Mouse (Mus musculus) spleen, adult 12 weeks (tissue): ENCODE measurements around the gene Cry1.

Experiments
- DNase-seq: peaks from one replicate; pipeline ENCODE4 v3.0.0; 2022; ENCODE audit warnings: low spot score

Cry1 gene

DNA sequence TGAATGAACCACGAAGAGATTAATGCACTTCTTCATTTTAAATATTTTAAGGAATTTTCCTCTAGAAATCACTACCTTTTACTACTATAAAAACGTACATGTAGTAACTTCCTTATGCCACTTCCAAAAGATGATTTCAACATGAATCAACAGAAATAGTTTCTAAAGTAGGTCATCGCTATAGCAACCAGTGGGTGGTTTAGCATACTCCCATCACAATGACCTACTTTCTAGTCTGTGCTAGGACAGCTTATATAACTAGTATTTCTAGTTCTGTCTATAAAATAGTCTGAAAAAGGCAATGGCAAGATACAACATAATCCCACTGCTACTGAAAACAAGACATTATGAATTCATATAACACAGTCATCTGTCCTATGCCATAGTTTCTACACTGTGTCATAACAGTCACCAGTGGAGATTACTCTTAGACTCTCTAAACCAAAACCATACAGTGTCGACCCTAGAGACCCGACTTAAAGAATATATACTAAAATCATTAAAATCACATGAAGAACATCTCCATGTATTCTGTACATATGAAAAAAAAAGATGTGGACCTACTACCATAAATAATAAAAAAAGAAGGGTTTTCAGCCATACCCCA, 23.0 kb downstream of the Cry1 start:
- DNase-seq, result no peak

GRCm38 (mm10) chr10:85159989-85160619, 24.8 kb downstream of the Cry1 start:
- DNase-seq, result no peak

DNA sequence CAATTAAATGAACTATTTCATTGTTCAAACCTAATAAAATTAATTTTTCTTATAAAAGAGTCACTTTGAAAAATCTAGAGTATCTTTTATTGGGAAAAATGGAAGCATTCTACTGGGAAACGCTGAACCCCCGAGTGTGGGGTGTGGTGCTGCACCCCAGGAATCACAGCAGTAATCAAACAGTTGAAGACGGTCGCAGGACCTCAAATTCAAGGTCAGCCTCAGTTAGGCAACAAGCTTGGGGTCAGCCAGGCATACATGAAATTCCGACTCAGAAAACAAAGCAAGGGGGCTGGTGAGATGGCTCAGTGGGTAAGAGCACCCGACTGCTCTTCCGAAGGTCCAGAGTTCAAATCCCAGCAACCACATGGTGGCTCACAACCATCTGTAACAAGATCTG, 27.4 kb downstream of the Cry1 start:
- DNase-seq, result no peak

GRCm38 (mm10) chr10:85154195-85154594, 30.7 kb downstream of the Cry1 start:
- no peak for DNase-seq

- DNase-seq, result no peak
Measured at GRCm38 (mm10) chr10:85149226-85149625, 35.6 kb downstream of the Cry1 start.

DNA sequence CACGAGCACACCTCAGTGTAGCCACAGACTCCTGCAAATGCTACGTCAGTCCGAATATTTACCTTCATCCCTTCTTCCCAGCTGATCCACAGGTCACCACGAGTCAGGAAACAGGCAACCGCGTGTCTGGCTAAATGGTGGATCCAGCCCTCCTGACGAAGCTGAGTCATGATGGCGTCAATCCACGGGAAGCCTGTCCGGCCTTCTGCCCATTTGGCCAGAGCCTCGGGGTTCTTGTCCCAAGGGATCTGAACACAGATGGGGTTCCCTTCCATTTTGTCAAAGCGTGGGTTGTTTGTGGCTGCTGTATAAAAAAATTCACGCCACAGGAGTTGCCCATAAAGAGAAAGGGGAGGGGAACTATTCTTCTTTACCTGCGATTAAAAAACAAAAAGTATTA, 38.6 kb downstream of the Cry1 start:
- DNase-seq, result no peak

GRCm38 (mm10) chr10:85141465-85141864, 43.4 kb downstream of the Cry1 start:
- no peak for DNase-seq

DNA sequence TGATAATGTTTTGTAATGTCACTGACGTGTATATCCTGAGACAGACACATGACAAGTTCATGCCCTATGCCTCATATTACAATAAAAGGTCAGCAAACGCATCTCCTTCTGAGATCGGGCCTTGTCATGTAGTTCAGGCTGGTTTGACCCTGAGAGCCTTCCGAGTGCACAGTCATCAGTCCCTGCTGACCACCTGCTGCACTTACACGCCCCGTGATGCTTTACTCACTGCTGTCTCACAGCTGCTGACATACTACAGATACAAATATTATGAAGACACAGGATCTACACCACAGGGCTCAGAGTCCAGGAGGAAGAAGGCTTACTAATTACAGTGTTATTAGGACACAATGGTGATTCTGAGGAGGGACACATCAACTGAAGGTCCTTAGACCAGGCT, 48.3 kb downstream of the Cry1 start:
- no peak for DNase-seq

DNA sequence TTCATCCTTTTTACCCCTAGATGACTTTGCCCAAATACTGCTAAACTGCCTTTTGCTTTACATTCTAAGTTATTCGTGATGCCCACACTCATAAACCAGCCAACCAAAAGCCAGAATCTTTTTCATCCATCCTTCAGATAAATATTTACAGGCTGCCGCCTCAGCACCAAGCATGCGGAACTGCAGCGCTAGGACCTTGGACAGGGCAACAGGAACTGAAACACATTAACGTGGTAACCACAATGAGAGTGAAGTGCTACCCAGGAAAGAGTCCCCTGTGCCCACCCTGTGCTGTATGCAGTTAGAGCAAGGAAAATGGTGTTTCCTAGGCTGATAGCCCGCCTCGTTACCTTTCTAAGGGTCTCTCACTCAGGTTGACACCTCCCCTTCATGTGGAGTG, 56.4 kb downstream of the Cry1 start:
- peak; percentile 25 for DNase-seq

GRCm38 (mm10) chr10:85127395-85128287, 57.2 kb downstream of the Cry1 start, which contains the start of gene Mterf2:
Gene Mterf2, minus strand, starts transcription at chr10:85128027.
- DNase-seq, result peak; percentile 79

DNA sequence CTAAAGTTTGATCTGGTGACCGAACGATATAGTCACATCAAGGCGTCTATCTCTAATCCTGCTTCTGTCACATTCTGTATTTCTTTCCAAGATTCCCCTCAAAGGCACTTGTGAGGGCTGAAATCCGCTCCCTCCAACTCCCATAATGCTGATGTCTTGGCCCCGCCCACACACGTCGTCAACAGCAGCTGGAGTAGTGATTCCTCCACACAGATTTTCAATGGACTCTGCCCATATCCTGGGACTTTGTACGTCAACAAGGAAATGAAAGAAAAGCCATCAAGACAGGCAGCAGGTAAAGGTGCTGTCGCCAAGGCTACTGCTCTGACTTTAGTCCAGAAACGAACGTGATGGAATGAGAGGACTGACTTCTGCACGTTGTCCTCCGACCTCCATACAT, 59.7 kb downstream of the Cry1 start:
- no peak for DNase-seq

GRCm38 (mm10) chr10:85114409-85114808, 70.5 kb downstream of the Cry1 start:
- DNase-seq, result no peak

DNA sequence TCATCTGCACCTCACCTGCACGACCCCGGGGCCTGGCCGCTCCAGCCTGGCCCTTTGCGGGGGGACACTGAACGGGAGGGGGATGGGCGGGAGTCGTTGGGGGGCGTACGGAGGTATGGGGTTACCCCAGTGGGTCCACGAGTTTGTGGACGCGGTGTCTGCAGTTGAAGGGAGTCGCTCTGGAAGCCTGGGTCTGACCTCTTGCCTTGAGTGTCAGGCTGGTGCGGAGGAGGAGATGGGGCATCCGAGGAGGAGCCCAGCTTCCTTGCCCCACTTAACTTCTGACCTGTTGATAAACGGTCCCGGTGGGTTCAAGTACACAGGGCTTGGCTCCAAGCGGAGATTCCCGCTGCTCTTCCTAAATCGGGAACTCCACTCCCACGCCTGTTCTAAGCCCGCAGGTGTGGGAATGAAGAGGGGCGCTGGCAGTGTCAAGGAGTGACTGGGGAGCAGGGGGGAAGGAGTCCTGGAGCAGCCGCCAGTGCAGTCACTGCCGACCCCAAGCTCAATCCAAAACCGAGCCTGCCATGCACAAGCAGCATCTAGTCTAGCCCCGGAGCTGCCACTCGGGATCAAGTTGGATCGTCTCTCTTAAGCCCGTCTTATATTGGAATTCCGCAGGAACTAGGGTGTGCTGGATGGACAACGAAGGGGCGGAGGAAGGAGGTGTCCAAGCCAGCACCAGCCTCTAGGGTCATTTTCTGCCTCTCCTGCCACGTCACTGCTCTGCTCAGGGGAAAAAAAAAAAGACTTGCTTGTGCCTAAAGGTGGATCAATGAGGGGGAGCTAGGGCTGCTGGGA, 81.6 kb downstream of the Cry1 start:
- peak; percentile 10 for DNase-seq

GRCm38 (mm10) chr10:85102247-85103084, 82.4 kb downstream of the Cry1 start, which contains the start of the genes Fhl4 and Tmem263:
Gene Fhl4, minus strand, starts transcription at chr10:85102495.
Gene Tmem263, plus strand, starts transcription at chr10:85102627.
- peak; percentile 72 for DNase-seq

DNA sequence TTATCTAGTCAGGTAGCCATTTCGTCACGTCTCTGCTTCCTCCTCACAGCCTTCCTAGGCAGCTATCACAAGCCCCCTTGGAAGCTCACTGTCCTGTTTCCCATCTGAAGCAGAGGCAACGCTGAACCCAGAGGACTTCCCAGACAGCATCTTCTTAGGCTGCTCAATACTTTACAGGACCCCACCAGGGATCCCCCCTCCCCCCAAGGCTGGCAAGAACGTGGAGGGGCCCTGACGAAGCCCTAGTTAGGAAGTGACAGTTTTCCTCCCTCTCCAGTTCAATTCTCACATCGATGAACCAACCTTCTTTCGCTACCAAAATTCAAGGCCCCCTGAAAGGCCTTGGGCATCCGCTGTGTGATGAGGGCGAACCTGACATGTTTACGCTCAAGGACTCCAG, 83.0 kb downstream of the Cry1 start:
- DNase-seq, result no peak
